Mouse (Mus musculus) ES-CJ7 (cell line): ENCODE data around the gene Skint2.

ENCODE experiments used
- DNase-seq: peaks from one replicate; pipeline ENCODE4 v3.0.0; 2011; ENCODE audit warnings: low read depth, low spot score

Skint2 gene

DNA sequence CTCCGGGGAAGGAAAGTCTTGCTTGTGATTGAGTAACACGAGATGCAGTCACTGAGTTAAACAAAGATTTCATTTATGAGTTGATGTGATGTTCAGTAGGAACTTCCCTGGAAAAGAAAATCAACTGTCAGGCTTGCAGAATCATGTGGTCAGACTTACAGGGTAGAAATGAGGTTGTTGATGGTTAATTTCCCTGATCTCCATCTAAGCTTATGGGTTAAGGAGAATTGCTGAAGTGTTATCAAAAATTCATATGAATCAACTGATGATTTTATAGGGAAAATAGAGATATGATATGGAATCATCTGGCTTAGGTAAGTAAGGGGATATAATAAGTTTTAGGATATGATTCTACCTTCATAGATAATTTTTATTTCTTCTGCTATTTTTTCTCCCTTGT is at the start of gene Skint2:
Gene Skint2, plus strand, starts transcription at position 301 of the 400 bp plus-strand sequence.
- no peak for DNase-seq
